Mouse (Mus musculus) embryo, embryonic 11 days (tissue): ENCODE results near the gene Sept3.
"Not testable (repeated sequence)": the region's sequence is repeated elsewhere in the genome, so short reads cannot be mapped to it uniquely, and the experiment has no call there.

Experiments used
- DNase-seq: peaks from one replicate; pipeline ENCODE4 v3.0.0-alpha.2; 2015

Gene Sept3

GRCm38 (mm10) chr15:82274593-82274926 lies at the start of gene Sept3:
Gene Sept3, plus strand, starts transcription at chr15:82274893.
- DNase-seq = no peak

- DNase-seq = no peak
Observed at GRCm38 (mm10) chr15:82225769-82226168, 48.9 kb upstream of the Sept3 start.

- DNase-seq = no peak
Observed at GRCm38 (mm10) chr15:82229542-82230045, 45.1 kb upstream of the Sept3 start.

GRCm38 (mm10) chr15:82230098-82230611 lies 44.5 kb upstream of the Sept3 start:
- no peak for DNase-seq

- no peak for DNase-seq
Observed at GRCm38 (mm10) chr15:82231100-82231499, 43.6 kb upstream of the Sept3 start.

GRCm38 (mm10) chr15:82231591-82232378 lies 42.9 kb upstream of the Sept3 start:
- no peak for DNase-seq

GRCm38 (mm10) chr15:82232651-82233050 lies 42.0 kb upstream of the Sept3 start:
- no peak for DNase-seq

GRCm38 (mm10) chr15:82235661-82236060 lies 39.0 kb upstream of the Sept3 start:
- DNase-seq = no peak

- DNase-seq = peak; percentile 78
Observed at GRCm38 (mm10) chr15:82236565-82236964, 38.1 kb upstream of the Sept3 start.

GRCm38 (mm10) chr15:82243311-82243710 lies 31.4 kb upstream of the Sept3 start:
- DNase-seq = no peak

- peak; percentile 33 for DNase-seq
Observed at GRCm38 (mm10) chr15:82243742-82244114, 31.0 kb upstream of the Sept3 start.

GRCm38 (mm10) chr15:82244115-82244804 lies 30.4 kb upstream of the Sept3 start, which contains the start of gene Cenpm:
Gene Cenpm, minus strand, starts transcription at chr15:82244748.
- DNase-seq = peak; percentile 97

GRCm38 (mm10) chr15:82244805-82245161 lies 29.9 kb upstream of the Sept3 start:
- not testable (repeated sequence) for DNase-seq

GRCm38 (mm10) chr15:82247131-82247776 lies 27.4 kb upstream of the Sept3 start:
- DNase-seq = no peak

GRCm38 (mm10) chr15:82251579-82251978 lies 23.1 kb upstream of the Sept3 start:
- DNase-seq = no peak

- no peak for DNase-seq
Observed at GRCm38 (mm10) chr15:82252097-82252496, 22.6 kb upstream of the Sept3 start, which contains the start of gene 1500009C09Rik. Gene 1500009C09Rik, plus strand, starts transcription at chr15:82252397.

GRCm38 (mm10) chr15:82255248-82255647 lies 19.4 kb upstream of the Sept3 start:
- DNase-seq = peak; percentile 40

GRCm38 (mm10) chr15:82255944-82256383 lies 18.7 kb upstream of the Sept3 start:
- DNase-seq = peak; percentile 70

GRCm38 (mm10) chr15:82259510-82259909 lies 15.2 kb upstream of the Sept3 start:
- DNase-seq = peak; percentile 84

- peak; percentile 71 for DNase-seq
Observed at GRCm38 (mm10) chr15:82266356-82266755, 8.3 kb upstream of the Sept3 start.

- DNase-seq = peak; percentile 65
Observed at GRCm38 (mm10) chr15:82268185-82268584, 6.5 kb upstream of the Sept3 start.

- no peak for DNase-seq
Observed at GRCm38 (mm10) chr15:82268783-82269182, 5.9 kb upstream of the Sept3 start.

- peak; percentile 92 for DNase-seq
Observed at GRCm38 (mm10) chr15:82271201-82271600, 3.5 kb upstream of the Sept3 start.
